Mouse (Mus musculus): ENCODE results near the gene Usp5. TPM values are rescaled to one million over a fixed set of nuclear protein-coding genes. Genes with fewer than 3 reads are reported as not detected.
A peak's percentile ranks its signal among the peaks of the same experiment; 100 is the strongest.
"Not testable (repeated sequence)": the region's sequence is repeated elsewhere in the genome, so short reads cannot be mapped to it uniquely, and the experiment has no call there.

Gene Usp5
- total RNA-seq, 4 experiments from 2014 or later = 72.5 to 79.7 (median 75.8) TPM

GRCm38 (mm10) chr6:124840241-124841167 is 11.2 kb upstream of the Usp5 start, which contains the start of gene Gnb3:
Gnb3 (minus strand) TSS chr6:124840275.
- no peak for DNase-seq (ENCODE audit: low spot score)

GRCm38 (mm10) chr6:124839805-124840204 is 10.5 kb upstream of the Usp5 start:
- DNase-seq (ENCODE audit: low spot score) = no peak

GRCm38 (mm10) chr6:124836411-124836810 is 7.1 kb upstream of the Usp5 start:
- DNase-seq (ENCODE audit: low spot score) = no peak

- DNase-seq (ENCODE audit: low spot score) = no peak
These were observed 6.2 kb upstream of the Usp5 start for GRCm38 (mm10) chr6:124835531-124835930.

- no peak for DNase-seq (ENCODE audit: low spot score)
These were observed 5.3 kb upstream of the Usp5 start for GRCm38 (mm10) chr6:124834512-124835081.

GRCm38 (mm10) chr6:124831649-124832048 is 2.4 kb upstream of the Usp5 start:
- DNase-seq (ENCODE audit: low spot score) = no peak

- not testable (repeated sequence) for DNase-seq (ENCODE audit: low spot score)
These were observed 1.9 kb upstream of the Usp5 start for GRCm38 (mm10) chr6:124831199-124831598.

- DNase-seq (ENCODE audit: low spot score) = peak; percentile 98
These were observed 766 bp upstream of the Usp5 start for GRCm38 (mm10) chr6:124829799-124830700.

- DNase-seq (ENCODE audit: low spot score) = no peak
These were observed 1.1 kb downstream of the Usp5 start for GRCm38 (mm10) chr6:124828101-124828592.

- no peak for DNase-seq (ENCODE audit: low spot score)
These were observed 7.2 kb downstream of the Usp5 start for GRCm38 (mm10) chr6:124822049-124822448.

- DNase-seq (ENCODE audit: low spot score) = no peak
These were observed 8.4 kb downstream of the Usp5 start for GRCm38 (mm10) chr6:124820891-124821290.

- no peak for DNase-seq (ENCODE audit: low spot score)
These were observed 11.3 kb downstream of the Usp5 start for GRCm38 (mm10) chr6:124817971-124818370.

- no peak for DNase-seq (ENCODE audit: low spot score)
These were observed 11.7 kb downstream of the Usp5 start for GRCm38 (mm10) chr6:124817563-124817962.

- no peak for DNase-seq (ENCODE audit: low spot score)
These were observed 12.2 kb downstream of the Usp5 start for GRCm38 (mm10) chr6:124817125-124817524.

- DNase-seq (ENCODE audit: low spot score) = no peak
These were observed 12.7 kb downstream of the Usp5 start for GRCm38 (mm10) chr6:124816611-124817010.

- no peak for DNase-seq (ENCODE audit: low spot score)
These were observed 14.2 kb downstream of the Usp5 start for GRCm38 (mm10) chr6:124814858-124815774.

- no peak for DNase-seq (ENCODE audit: low spot score)
These were observed 14.8 kb downstream of the Usp5 start for GRCm38 (mm10) chr6:124814448-124814847.

GRCm38 (mm10) chr6:124813933-124814332 is 15.4 kb downstream of the Usp5 start, which contains the start of gene Tpi1:
Tpi1 (minus strand) TSS chr6:124814296.
- DNase-seq (ENCODE audit: low spot score) = peak; percentile 94

- no peak for DNase-seq (ENCODE audit: low spot score)
These were observed 15.8 kb downstream of the Usp5 start for GRCm38 (mm10) chr6:124813496-124813895.

GRCm38 (mm10) chr6:124812848-124813247 is 16.4 kb downstream of the Usp5 start:
- no peak for DNase-seq (ENCODE audit: low spot score)
